Mouse (Mus musculus) kidney, adult 11 months (tissue): Measurements from ENCODE around the gene Traip.

Experiments
- DNase-seq: peaks from one replicate; pipeline ENCODE4 v3.0.0; 2022

The Traip gene

GRCm38 (mm10) chr9:107935374-107935773, 14.6 kb upstream of the Traip start, which contains the start of gene Camkv:
TSS of gene Camkv (plus strand) at chr9:107935674.
- DNase-seq: no peak

GRCm38 (mm10) chr9:107935790-107936214, 14.1 kb upstream of the Traip start:
- no peak for DNase-seq

DNA sequence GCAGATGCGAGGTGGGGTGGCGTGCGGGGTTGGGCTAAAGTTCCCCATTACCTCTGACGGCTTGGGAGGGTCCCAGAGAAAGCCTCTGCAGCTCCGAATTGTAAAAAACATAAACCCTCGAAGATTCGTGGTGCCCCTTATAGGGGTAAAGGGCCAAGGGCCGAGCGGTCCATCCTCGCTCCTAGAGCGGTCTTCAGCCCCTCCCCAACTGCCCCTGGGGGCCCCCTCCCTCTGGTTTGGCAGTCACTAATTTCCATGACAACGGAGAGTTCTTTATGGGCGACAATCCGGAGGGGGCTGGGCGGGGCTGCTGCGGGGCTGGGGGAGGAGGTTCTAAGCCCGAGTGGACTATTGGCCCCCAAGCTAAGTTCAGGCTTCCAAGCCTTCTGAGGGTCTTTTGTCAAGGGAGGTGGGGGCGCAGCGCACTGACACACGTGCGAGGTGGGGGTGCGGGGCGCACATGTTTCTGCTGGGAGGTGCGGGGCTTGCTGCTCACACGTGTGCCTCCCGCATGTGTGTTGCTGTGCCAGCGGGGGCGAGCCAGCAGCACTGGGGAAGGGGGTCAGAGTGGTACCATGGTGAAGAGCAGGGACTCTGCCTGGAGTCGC, 13.6 kb upstream of the Traip start:
- no peak for DNase-seq

- DNase-seq: no peak
These were observed 13.1 kb upstream of the Traip start for GRCm38 (mm10) chr9:107936831-107937230.

GRCm38 (mm10) chr9:107947241-107948194, 2.4 kb upstream of the Traip start:
- DNase-seq: no peak

GRCm38 (mm10) chr9:107949184-107949921, 583 bp upstream of the Traip start:
- DNase-seq: no peak

DNA sequence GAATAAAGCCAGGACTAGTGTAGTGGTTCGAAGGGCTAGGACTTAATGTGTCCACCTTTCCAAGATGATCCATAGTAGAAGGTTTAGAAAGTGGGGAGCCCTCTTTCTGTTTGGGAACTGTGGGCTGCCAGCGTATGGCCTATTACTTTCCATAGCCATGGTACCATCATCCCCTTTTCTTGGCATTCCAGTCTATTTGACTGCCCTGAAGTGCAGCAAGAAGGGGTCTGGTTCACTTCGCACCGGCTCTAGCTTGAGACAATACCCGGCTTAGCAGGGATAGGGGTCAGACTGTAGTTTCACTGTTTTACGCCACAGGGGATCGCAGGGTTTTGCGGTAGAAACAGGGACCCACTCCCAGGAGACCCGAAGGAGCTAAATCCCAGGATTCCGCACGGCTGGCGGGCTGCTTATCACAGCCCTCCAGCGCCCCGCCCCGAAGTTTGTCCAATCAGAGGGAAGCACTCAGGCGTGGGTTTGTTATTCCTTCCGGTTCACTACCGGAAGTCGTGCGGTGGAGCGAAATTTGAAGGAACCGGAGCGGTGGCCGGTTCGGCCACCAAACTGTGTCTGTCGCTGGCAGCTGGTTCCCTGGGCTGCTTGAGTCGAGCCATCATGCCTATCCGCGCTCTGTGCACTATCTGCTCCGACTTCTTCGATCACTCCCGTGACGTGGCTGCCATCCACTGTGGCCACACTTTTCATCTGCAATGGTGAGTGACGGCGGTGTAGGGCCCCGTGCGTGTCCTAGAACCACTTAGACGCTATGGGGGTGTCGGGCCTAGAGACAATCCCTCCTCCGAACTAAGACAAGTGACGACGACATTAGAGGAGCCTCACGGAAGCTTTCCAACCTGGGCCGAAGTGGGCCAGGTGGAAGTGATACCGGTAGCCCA, 772 bp downstream of the Traip start:
- peak; percentile 88 for DNase-seq

- DNase-seq: no peak
These were observed 5.8 kb downstream of the Traip start for GRCm38 (mm10) chr9:107955613-107956289.

DNA sequence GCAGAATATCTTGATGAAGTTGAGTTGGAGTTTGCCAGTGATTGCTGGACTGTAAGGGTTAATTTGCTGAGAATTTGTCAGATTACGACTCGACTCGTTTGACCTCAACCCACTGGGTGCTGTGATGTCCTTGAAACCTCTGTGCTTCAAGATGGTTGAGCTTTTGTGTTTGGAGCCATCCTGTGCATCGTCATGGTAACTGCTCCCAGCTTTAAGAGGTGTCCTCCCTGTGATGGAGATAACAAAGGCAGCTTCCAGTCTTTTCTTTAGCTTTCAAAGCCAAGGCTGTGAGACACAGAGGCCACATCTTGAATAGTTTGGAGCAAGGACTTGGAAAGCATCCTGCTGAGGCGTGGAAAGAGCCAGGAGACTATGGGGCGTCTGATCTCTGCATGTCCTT, 7.2 kb downstream of the Traip start:
- DNase-seq: no peak

DNA sequence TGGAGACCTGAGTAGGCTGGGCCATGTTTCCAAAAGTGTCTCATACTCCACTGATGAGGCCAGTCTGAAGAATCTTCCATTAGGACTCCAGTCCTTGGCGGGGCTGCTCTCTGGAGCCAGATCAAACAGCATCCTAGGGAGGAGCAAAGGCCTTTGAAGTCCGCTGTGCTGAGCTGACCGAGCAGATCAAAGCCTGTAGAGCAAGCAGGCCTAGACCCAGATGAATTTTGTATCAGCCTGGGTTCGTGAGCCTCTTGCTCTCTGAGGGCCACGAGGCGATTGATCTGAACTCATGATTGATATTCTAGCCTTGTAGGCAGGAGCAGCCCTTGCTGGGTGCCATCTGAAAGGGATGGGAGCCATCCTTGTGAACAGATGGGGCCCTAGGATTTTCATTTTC, 10.0 kb downstream of the Traip start:
- no peak for DNase-seq

- no peak for DNase-seq
These were observed 11.0 kb downstream of the Traip start for GRCm38 (mm10) chr9:107960928-107961327.

DNA sequence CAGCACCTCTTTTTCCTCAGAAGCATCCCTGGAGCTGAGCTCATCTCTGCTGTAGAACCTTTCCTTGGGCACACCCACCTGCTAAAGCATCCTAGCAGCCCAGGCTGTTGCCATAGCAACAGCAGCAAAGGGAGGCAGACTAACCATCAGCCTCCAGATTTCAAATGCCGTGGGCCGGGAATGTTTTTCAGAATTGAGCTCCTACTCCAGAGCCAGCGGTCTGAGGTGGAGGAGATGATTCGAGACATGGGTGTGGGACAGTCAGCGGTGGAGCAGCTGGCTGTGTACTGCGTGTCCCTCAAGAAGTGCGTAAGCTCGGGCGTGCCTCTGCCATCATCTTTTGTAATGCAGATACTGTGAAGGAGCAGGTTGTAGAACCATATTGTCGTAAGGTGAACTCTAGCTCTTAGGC, 11.4 kb downstream of the Traip start:
- DNase-seq: no peak

DNA sequence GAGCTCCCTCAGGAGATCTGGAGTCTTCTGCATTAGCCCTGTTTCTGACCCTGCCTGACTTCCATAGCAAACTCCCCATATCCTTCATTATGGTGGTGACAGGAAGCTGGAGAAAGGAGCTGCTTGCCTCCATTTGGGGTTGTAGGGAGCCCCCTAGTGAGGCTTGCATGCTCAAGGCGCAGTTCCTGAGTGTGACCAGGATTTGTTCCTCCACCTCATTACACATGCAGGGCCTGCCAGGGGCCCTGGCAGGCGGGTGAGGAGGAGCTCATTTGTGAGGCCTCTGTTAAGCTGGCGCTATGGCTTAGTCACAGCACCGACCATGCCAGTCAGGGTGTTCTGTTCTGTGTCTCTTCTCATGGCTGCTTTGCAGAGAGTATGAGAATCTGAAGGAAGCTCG, 11.9 kb downstream of the Traip start:
- no peak for DNase-seq

DNA sequence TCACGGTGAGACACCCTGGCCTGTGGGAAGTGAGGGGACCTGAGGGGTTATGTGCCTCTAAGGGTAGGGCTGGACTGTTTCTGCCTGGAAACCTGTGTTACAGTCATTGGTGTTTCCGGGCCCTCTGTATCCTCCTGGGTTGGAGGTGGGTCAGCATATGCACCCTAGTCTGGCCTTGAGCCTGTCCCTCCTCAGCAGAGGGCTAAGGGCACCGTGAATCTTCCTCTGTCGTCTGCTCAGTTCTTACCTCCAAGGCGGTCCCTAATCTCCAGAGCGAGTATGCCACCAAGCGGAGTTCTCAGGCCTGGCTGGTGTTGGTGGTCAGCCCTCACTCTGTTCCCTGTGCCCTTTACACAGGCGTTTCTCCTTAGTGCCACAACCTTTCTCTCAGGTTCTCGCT, 13.0 kb downstream of the Traip start:
- no peak for DNase-seq

- DNase-seq: peak; percentile 56
These were observed 13.8 kb downstream of the Traip start for GRCm38 (mm10) chr9:107963700-107964099.

DNA sequence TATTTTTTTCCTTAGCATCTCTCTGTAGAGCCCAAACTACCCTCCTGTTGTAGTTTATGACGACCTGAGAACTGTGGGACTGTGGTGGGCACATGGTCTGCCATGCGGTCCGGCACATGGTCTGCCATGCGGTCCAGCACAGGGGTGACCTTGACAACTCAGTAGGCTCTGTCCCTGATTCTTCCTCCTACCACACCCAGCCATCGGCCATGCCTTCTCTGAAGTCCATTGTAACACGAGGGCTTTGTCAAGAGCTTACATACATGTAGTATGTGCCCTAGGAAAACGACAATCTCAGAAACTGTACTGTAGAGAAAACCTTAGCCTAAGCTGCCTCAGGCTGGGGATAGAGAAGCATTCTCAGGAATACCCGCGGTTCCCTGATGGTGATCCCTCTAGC, 14.7 kb downstream of the Traip start:
- DNase-seq: no peak

DNA sequence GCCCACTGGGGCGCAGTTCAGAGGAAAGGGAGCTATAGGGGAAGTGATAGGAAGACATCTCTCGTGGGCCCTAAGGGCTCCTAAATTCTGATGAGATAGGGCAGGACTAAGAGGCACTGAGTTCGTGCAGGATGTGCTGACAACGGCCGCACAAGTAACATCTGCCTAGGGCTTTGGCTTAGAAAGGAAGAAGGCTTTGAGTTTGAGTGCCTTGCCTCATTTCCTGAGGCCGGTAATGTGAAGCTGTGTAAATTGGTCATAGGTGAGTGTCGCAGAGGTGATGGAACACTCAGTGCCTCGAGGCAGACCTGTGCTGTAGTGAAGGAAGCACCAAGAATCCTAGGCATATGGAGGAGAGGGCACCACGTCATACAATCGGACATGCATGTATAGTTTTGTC, 16.7 kb downstream of the Traip start:
- DNase-seq: no peak

DNA sequence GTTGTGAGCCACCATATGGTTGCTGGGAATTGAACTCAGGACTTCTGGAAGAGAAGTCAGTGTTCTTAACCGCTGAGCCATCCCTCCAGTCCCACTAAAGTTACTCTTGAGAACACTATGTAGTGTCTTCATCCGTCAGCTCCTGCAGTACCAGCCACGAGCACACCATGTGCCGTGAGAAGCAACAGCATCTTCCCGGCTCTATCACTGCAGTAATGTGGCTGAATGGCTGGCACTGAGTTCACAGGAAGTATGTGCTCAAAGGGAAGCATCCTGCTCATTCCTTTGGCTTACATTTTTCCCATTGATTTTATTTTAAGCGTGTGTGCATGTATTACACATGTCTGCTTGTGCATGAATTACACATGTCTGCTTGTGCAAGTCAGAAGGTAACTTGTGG, 17.5 kb downstream of the Traip start:
- DNase-seq: no peak

- no peak for DNase-seq
These were observed 18.6 kb downstream of the Traip start for GRCm38 (mm10) chr9:107968531-107968930.

DNA sequence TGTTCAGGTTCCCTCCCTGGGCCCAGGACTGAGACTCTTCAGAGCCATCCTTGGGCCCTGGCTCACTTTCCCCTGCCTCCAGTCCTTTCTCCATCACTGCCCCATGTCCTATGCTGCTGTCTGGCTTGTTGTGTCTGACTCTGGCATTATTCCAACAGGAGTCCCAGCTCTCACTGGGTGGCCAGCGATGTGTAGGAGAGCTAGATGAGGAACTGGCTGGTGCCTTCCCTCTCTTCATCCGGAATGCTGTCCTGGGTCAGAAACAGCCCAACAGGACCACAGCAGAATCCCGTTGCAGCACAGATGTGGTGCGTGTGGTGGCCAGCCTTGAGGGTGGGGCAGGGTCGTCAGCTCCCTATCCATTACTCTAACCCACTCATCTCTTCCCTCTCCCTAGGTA, 20.4 kb downstream of the Traip start:
- DNase-seq: no peak

- peak; percentile 37 for DNase-seq
These were observed 22.0 kb downstream of the Traip start for GRCm38 (mm10) chr9:107971690-107972541.
